Mouse (Mus musculus) liver, adult 2 months (tissue): ENCODE results near the gene Pcid2.

ENCODE experiments used
- CTCF ChIP-seq: fragments of 200-500 bp; IDR thresholded peaks from 2 replicates; pipeline ENCODE4 v1.5.1; 2011; ENCODE audit warnings: low read depth, low read length, control low read depth
- POLR2A ChIP-seq: fragments of 200-500 bp; IDR thresholded peaks from 2 replicates; pipeline ENCODE4 v1.6.1; 2011; ENCODE audit warnings: low read length, control low read depth; ENCODE audit not compliant: insufficient read depth; ENCODE audit errors: extremely low read depth

GRCm38 (mm10) chr8:13037569-13037968 is 67.7 kb downstream of the Pcid2 start:
- TF ChIP-seq CTCF (no peak), POLR2A (peak; percentile 88)
